Mouse (Mus musculus): ENCODE measurements around the gene Slc16a6. TPM values are rescaled to one million over a fixed set of nuclear protein-coding genes. Genes with fewer than 3 reads are reported as not detected.
A peak's percentile ranks its signal among the peaks of the same experiment; 100 is the strongest.

The Slc16a6 gene
- total and polyA plus RNA-seq, 3 experiments = 14.1 to 24.2 (median 20.9) TPM

DNA sequence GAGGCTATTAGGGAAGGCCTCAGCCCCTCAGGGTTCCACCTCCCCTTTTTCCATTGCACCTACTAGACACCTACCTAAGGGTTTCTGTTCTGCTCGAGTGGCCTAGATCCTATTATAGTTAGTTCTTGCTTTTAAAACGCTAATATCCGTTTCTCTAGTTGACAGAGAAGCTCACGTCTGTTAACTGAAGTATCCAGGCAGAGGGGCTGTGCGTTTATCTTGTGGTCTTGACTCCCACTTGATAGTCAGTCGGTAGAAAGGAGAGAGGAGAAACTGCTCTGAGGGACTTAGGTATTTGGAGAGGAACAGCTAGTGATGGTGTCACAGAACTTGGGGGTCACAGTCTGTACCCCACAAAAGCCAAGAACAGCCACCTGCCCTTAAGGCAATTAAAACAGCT, 3.3 kb upstream of the Slc16a6 start:
- no peak for TF ChIP-seq MXI1 (IDR thresholded peaks at IDR 0.05; ENCODE audit: low read depth, low read length)
- TF ChIP-seq MYC (IDR thresholded peaks at IDR 0.05; ENCODE audit: low read depth, low read length) = no peak
- TF ChIP-seq ZKSCAN1 (IDR thresholded peaks at IDR 0.05; ENCODE audit: borderline replicate concordance, low read depth, low read length) = peak; percentile 77
- TF ChIP-seq MAZ (IDR thresholded peaks at IDR 0.05; ENCODE audit: low read depth, low read length) = peak; percentile 46; the same call in 1 of the 2 replicates
- peak; percentile 41; the same call in 1 of the 2 replicates for TF ChIP-seq EP300 (IDR thresholded peaks at IDR 0.05; ENCODE audit: low read length)
- TF ChIP-seq POLR2A (IDR thresholded peaks at IDR 0.05; ENCODE audit: low read depth, low read length) = no peak
- TF ChIP-seq UBTF (IDR thresholded peaks at IDR 0.05; ENCODE audit: low read depth, low read length) = no peak
- DNase-seq (ENCODE audit: extremely low read depth) = peak; percentile 28
- in situ Hi-C loops (cut with MboI; ENCODE audit: low pct_ligation_motif_present, low pct_unique_long_range_greater_than_20kb, low sequenced_read_pairs) = no loop called here
- dilution Hi-C loops (cut with MboI; ENCODE audit: extremely low pct_ligation_motif_present, extremely low pct_unique_long_range_greater_than_20kb, low sequenced_read_pairs) = no loop called here
- no peaks in the 10 kb centered on the region for H3K27me3 ChIP-seq (replicated peaks)
- no peak overlapping the region for H3K4me3 ChIP-seq (replicated peaks in 1 of 3; ENCODE audit: low read depth in 2 of 3, low read length in 2 of 3, poor library complexity in 1 of 3)
- no peak overlapping the region for H3K9ac ChIP-seq (ENCODE audit: insufficient read depth, low read depth)
- H3K4me1 ChIP-seq (ENCODE audit: control insufficient read depth in 1 of 2, insufficient read depth in 2 of 2) = peaks cover 21 to 50% of the 10 kb centered on the region in 2 experiments
- H3K4me2 ChIP-seq (ENCODE audit: insufficient read depth, low read depth, poor library complexity, severe bottlenecking) = 0 out of 2 replicates have a peak overlapping the region, but pooled peaks have one; percentile 5
- H3K36me3 ChIP-seq (replicated peaks in 1 of 2; ENCODE audit: control insufficient read depth in 1 of 2, insufficient read depth in 1 of 2, low read length in 1 of 2) = no peaks in the 10 kb centered on the region
- H3K27ac ChIP-seq (ENCODE audit: insufficient read depth, low read depth) = no peak overlapping the region
- no peaks in the 10 kb centered on the region for H3K9me3 ChIP-seq (replicated peaks; ENCODE audit: low read length)
- H3K79me2 ChIP-seq (replicated peaks; ENCODE audit: control insufficient read depth, extremely low read depth, insufficient read depth, poor library complexity, severe bottlenecking) = peaks cover 2% of the 10 kb centered on the region; the same call in 1 of the 2 replicates

DNA sequence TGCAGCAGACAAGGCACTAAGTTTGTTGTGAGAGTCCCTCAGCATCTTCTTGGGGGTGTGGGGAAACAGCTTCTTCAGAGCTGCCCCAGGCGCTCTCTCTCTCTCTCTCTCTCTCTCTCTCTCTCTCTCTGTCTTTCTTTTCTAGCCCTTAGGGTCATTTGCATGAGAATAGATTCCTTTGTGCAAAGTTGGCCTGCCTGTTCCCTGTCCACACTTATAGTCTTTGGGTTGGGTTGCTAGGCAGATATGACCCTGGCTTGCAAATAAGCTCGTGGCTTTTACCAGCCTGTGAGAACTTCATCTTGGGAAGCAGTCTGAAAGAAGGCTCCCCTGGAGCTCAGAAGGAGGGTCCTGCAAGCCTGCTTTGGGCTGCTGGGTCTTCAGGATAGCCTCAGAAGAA, 2.8 kb upstream of the Slc16a6 start:
- TF ChIP-seq MEF2A (IDR thresholded peaks at IDR 0.05; ENCODE audit: borderline replicate concordance, low read depth, low read length) = no peak
- no peak for TF ChIP-seq ZC3H11A (IDR thresholded peaks at IDR 0.05; ENCODE audit: low read depth, low read length)
- TF ChIP-seq KAT2A (IDR thresholded peaks at IDR 0.05; ENCODE audit: insufficient replicate concordance, low read length) = no peak
- TF ChIP-seq USF1 (IDR thresholded peaks at IDR 0.05; ENCODE audit: low read depth, low read length) = no peak
- no peak for TF ChIP-seq ZMIZ1 (IDR thresholded peaks at IDR 0.05; ENCODE audit: low read depth, low read length)
- H3K9ac ChIP-seq (ENCODE audit: insufficient read depth, low read depth) = no peak overlapping the region
- H3K4me1 ChIP-seq (ENCODE audit: control insufficient read depth in 1 of 2, insufficient read depth in 2 of 2) = peaks cover 21 to 54% of the 10 kb centered on the region in 2 experiments
- no peaks in the 10 kb centered on the region for H3K9me3 ChIP-seq (replicated peaks; ENCODE audit: low read length)
- peak; percentile 20 for DNase-seq (ENCODE audit: extremely low read depth)
- H3K36me3 ChIP-seq (replicated peaks in 1 of 2; ENCODE audit: control insufficient read depth in 1 of 2, insufficient read depth in 1 of 2, low read length in 1 of 2) = no peaks in the 10 kb centered on the region
- dilution Hi-C loops (cut with MboI; ENCODE audit: extremely low pct_ligation_motif_present, extremely low pct_unique_long_range_greater_than_20kb, low sequenced_read_pairs) (no loop called here), in situ Hi-C loops (cut with MboI; ENCODE audit: low pct_ligation_motif_present, low pct_unique_long_range_greater_than_20kb, low sequenced_read_pairs) (no loop called here)
- no peak overlapping the region for H3K4me3 ChIP-seq (replicated peaks in 1 of 3; ENCODE audit: low read depth in 2 of 3, low read length in 2 of 3, poor library complexity in 1 of 3)
- no peaks in the 10 kb centered on the region for H3K27me3 ChIP-seq (replicated peaks)
- no peak overlapping the region for H3K27ac ChIP-seq (ENCODE audit: insufficient read depth, low read depth)
- H3K4me2 ChIP-seq (ENCODE audit: insufficient read depth, low read depth, poor library complexity, severe bottlenecking) = 0 out of 2 replicates have a peak overlapping the region, but pooled peaks have one; percentile 5
- peaks cover 5% of the 10 kb centered on the region; the same call in 1 of the 2 replicates for H3K79me2 ChIP-seq (replicated peaks; ENCODE audit: control insufficient read depth, extremely low read depth, insufficient read depth, poor library complexity, severe bottlenecking)

DNA sequence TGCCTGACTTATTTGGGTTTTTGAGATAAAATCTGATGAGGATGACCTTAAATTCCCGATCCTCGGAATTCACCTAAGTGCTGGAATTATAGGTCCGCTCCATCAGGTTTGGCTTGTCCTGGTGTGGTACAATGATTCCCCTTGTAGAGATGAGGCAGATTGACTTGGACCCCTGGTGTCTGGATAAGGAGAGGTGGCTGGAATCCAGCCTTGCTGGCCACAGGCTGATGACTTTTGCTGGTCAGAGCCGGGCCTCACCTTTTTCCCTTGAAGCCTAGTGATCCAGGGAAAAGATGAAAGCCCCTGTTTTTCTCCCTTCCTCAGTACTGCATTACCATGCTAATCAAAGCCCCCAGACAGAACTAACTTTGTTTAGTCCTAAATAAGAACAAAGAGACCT, 2.3 kb upstream of the Slc16a6 start:
- H3K4me3 ChIP-seq (replicated peaks in 1 of 3; ENCODE audit: low read depth in 2 of 3, low read length in 2 of 3, poor library complexity in 1 of 3) = no peak overlapping the region
- H3K4me2 ChIP-seq (ENCODE audit: insufficient read depth, low read depth, poor library complexity, severe bottlenecking) = no peak overlapping the region
- in situ Hi-C loops (cut with MboI; ENCODE audit: low pct_ligation_motif_present, low pct_unique_long_range_greater_than_20kb, low sequenced_read_pairs) (no loop called here), dilution Hi-C loops (cut with MboI; ENCODE audit: extremely low pct_ligation_motif_present, extremely low pct_unique_long_range_greater_than_20kb, low sequenced_read_pairs) (no loop called here)
- no peaks in the 10 kb centered on the region for H3K9me3 ChIP-seq (replicated peaks; ENCODE audit: low read length)
- no peak for TF ChIP-seq CHD2 (IDR thresholded peaks at IDR 0.05; ENCODE audit: low read length)
- TF ChIP-seq NRF1 (IDR thresholded peaks at IDR 0.05; ENCODE audit: low read depth, low read length) = no peak
- no peak for TF ChIP-seq PAX5 (IDR thresholded peaks at IDR 0.05; ENCODE audit: low read length)
- TF ChIP-seq MXI1 (IDR thresholded peaks at IDR 0.05; ENCODE audit: low read depth, low read length) = peak; percentile 11; the same call in 1 of the 2 replicates
- no peak for TF ChIP-seq MYC (IDR thresholded peaks at IDR 0.05; ENCODE audit: low read depth, low read length)
- no peaks in the 10 kb centered on the region for H3K27me3 ChIP-seq (replicated peaks)
- H3K4me1 ChIP-seq (ENCODE audit: control insufficient read depth in 1 of 2, insufficient read depth in 2 of 2) = peaks cover 21 to 59% of the 10 kb centered on the region in 2 experiments
- no peak overlapping the region for H3K27ac ChIP-seq (ENCODE audit: insufficient read depth, low read depth)
- no peaks in the 10 kb centered on the region for H3K36me3 ChIP-seq (replicated peaks in 1 of 2; ENCODE audit: control insufficient read depth in 1 of 2, insufficient read depth in 1 of 2, low read length in 1 of 2)
- no peak for DNase-seq (ENCODE audit: extremely low read depth)
- H3K79me2 ChIP-seq (replicated peaks; ENCODE audit: control insufficient read depth, extremely low read depth, insufficient read depth, poor library complexity, severe bottlenecking) = peaks cover 5% of the 10 kb centered on the region; the same call in 1 of the 2 replicates
- H3K9ac ChIP-seq (ENCODE audit: insufficient read depth, low read depth) = no peak overlapping the region
